ENCODE assay signal across 27 mouse cellular contexts in genomic region chr10:78288135-78288534, GRCm38 (mm10). TPM values are rescaled to one million over a fixed set of nuclear protein-coding genes. Genes with fewer than 3 reads are reported as not detected.
DNase-seq lines count a peak whose midpoint lies in the region; ATAC-seq and TF ChIP-seq lines count a peak whose summit lies in the region.
"Had no signal": no experiment of that assay in that cellular context is flagged by ENCODE, and none has a peak within 500 bp of the region (broad histone marks: within the 10 kb centered on the region; RNA-seq: fewer than 3 reads in every experiment).

No protein-coding gene starts in this region.

- no peaks in the 10 kb centered on the region for H3K27me3 ChIP-seq in kidney, embryonic 14.5 days (ENCODE audit: control insufficient read depth, insufficient read depth, low read length)
- no peaks in the 10 kb centered on the region for H3K27me3 ChIP-seq in liver, postnatal 0 days (ENCODE audit: insufficient read depth, low read length)
- H3K27me3 ChIP-seq in liver, embryonic 11.5 days (replicated peaks; ENCODE audit: control insufficient read depth, insufficient read depth, low read length), result no peaks in the 10 kb centered on the region
- H3K27me3 ChIP-seq in intestine, embryonic 16.5 days (replicated peaks; ENCODE audit: control insufficient read depth, insufficient read depth, low read length), result no peaks in the 10 kb centered on the region
- H3K27me3 ChIP-seq in forebrain, postnatal 0 days (ENCODE audit: insufficient read depth, low read length), result no peaks in the 10 kb centered on the region
- H3K27me3 ChIP-seq: hindbrain, embryonic 12.5 days; liver, embryonic 13.5 days; neural tube, embryonic 12.5 days had no signal

- WGBS in kidney, embryonic 14.5 days, result 87% methylated on average over 5 of the region's 5 CpGs
- 83% methylated on average over 5 of the region's 5 CpGs for WGBS in liver, postnatal 0 days (ENCODE audit: insufficient replicate concordance)
- WGBS in liver, embryonic 11.5 days, result 79% methylated on average over 5 of the region's 5 CpGs
- 77% methylated on average over 5 of the region's 5 CpGs for WGBS in intestine, embryonic 16.5 days
- 94% methylated on average over 5 of the region's 5 CpGs for WGBS in forebrain, postnatal 0 days

- H3K9me3 ChIP-seq in kidney, embryonic 14.5 days (ENCODE audit: control insufficient read depth, low read length), result no peaks in the 10 kb centered on the region
- no peaks in the 10 kb centered on the region for H3K9me3 ChIP-seq in liver, postnatal 0 days (ENCODE audit: low read length)
- no peaks in the 10 kb centered on the region for H3K9me3 ChIP-seq in liver, embryonic 11.5 days (ENCODE audit: control insufficient read depth, low read length)
- no peaks in the 10 kb centered on the region for H3K9me3 ChIP-seq in intestine, embryonic 16.5 days (ENCODE audit: control insufficient read depth, low read length)
- no peaks in the 10 kb centered on the region for H3K9me3 ChIP-seq in forebrain, postnatal 0 days (ENCODE audit: low read length)
- H3K9me3 ChIP-seq: hindbrain, embryonic 12.5 days; liver, embryonic 13.5 days; midbrain, embryonic 10.5 days; neural tube, embryonic 12.5 days had no signal

- H3K4me3 ChIP-seq in kidney, embryonic 14.5 days (ENCODE audit: low read length), result no peak overlapping the region
- H3K4me3 ChIP-seq in liver, postnatal 0 days (ENCODE audit: low read depth, low read length), result no peak overlapping the region
- H3K4me3 ChIP-seq in liver, embryonic 11.5 days (ENCODE audit: low read depth, low read length), result no peak overlapping the region
- no peak overlapping the region for H3K4me3 ChIP-seq in intestine, embryonic 16.5 days (ENCODE audit: low read length)
- no peak overlapping the region for H3K4me3 ChIP-seq in forebrain, postnatal 0 days (ENCODE audit: low read depth, low read length)
- H3K4me3 ChIP-seq: erythroblast, embryonic 14.5 days; hindbrain, embryonic 12.5 days; liver, embryonic 13.5 days; midbrain, embryonic 10.5 days; myocyte; neural tube, embryonic 12.5 days had no signal

- TF ChIP-seq EP300 in liver, postnatal 0 days (IDR thresholded peaks at IDR 0.05; ENCODE audit: low read depth), result no peak

- no peak overlapping the region for H3K27ac ChIP-seq in kidney, embryonic 14.5 days (ENCODE audit: low read depth, low read length)
- H3K27ac ChIP-seq in liver, postnatal 0 days (ENCODE audit: low read depth), result no peak overlapping the region
- H3K27ac ChIP-seq in liver, embryonic 11.5 days (ENCODE audit: low read depth, low read length), result no peak overlapping the region
- 0 out of 2 replicates have a peak overlapping the region, but pooled peaks have one; percentile 27 for H3K27ac ChIP-seq in intestine, embryonic 16.5 days (ENCODE audit: low read length)
- no peak overlapping the region for H3K27ac ChIP-seq in forebrain, postnatal 0 days (ENCODE audit: low read depth, low read length)
- H3K27ac ChIP-seq: hindbrain, embryonic 12.5 days; hindbrain, postnatal 0 days; liver, embryonic 13.5 days; macrophage; midbrain, embryonic 10.5 days; neural tube, embryonic 12.5 days had no signal

- H3K4me2 ChIP-seq in kidney, embryonic 14.5 days (replicated peaks; ENCODE audit: low read depth, low read length), result no peak overlapping the region
- H3K4me2 ChIP-seq in liver, postnatal 0 days (ENCODE audit: low read depth, low read length), result no peak overlapping the region
- H3K4me2 ChIP-seq in liver, embryonic 11.5 days, result no peak overlapping the region
- no peak overlapping the region for H3K4me2 ChIP-seq in intestine, embryonic 16.5 days (ENCODE audit: low read depth, low read length)
- H3K4me2 ChIP-seq in forebrain, postnatal 0 days (ENCODE audit: low read depth), result no peak overlapping the region
- H3K4me2 ChIP-seq: heart, embryonic 11.5 days; hindbrain, embryonic 12.5 days; liver, embryonic 13.5 days; neural tube, embryonic 12.5 days had no signal

- DNase-seq in kidney, adult 18-20 months, result no peak
- DNase-seq in liver, postnatal 0 days, result no peak
- DNase-seq in liver, embryonic 11.5 days (ENCODE audit: low spot score), result no peak
- DNase-seq in heart, adult 9 months (ENCODE audit: low spot score in 2 of 2), result no peak
- no peak for DNase-seq in forebrain, postnatal 0 days
- DNase-seq: adrenal gland, postnatal 25 days; gastrocnemius, postnatal 25 days; heart, adult 11 months; heart, postnatal 36 days; liver, embryonic 13.5 days; lung, adult 2 months; lung, postnatal 10 days; right cerebral cortex, adult 18-20 months; spleen, adult 18-20 months; thymus, postnatal 4 days had no signal

- peaks cover 6% of the 10 kb centered on the region for H3K4me1 ChIP-seq in kidney, embryonic 14.5 days (ENCODE audit: control insufficient read depth, insufficient read depth, low read length)
- H3K4me1 ChIP-seq in liver, postnatal 0 days (ENCODE audit: insufficient read depth), result 0 out of 2 replicates have a peak, but pooled peaks cover 2% of the 10 kb centered on the region
- H3K4me1 ChIP-seq in liver, embryonic 11.5 days (replicated peaks; ENCODE audit: control insufficient read depth, insufficient read depth, low read length), result no peaks in the 10 kb centered on the region
- H3K4me1 ChIP-seq in intestine, embryonic 16.5 days (ENCODE audit: control insufficient read depth, insufficient read depth, low read length), result peaks cover 9% of the 10 kb centered on the region; the same call in 1 of the 2 replicates
- no peaks in the 10 kb centered on the region for H3K4me1 ChIP-seq in forebrain, postnatal 0 days (ENCODE audit: insufficient read depth)
- H3K4me1 ChIP-seq: hindbrain, embryonic 12.5 days; midbrain, embryonic 10.5 days; neural tube, embryonic 12.5 days had no signal

- peaks cover 43% of the 10 kb centered on the region for H3K36me3 ChIP-seq in kidney, embryonic 14.5 days (ENCODE audit: control insufficient read depth, insufficient read depth, low read length)
- H3K36me3 ChIP-seq in liver, postnatal 0 days (replicated peaks; ENCODE audit: insufficient read depth, low read length), result peaks cover 26% of the 10 kb centered on the region
- peaks cover 4% of the 10 kb centered on the region; the same call in 1 of the 2 replicates for H3K36me3 ChIP-seq in liver, embryonic 11.5 days (ENCODE audit: control insufficient read depth, insufficient read depth, low read length)
- peaks cover 13% of the 10 kb centered on the region for H3K36me3 ChIP-seq in intestine, embryonic 16.5 days (ENCODE audit: control insufficient read depth, insufficient read depth, low read length)
- peaks cover 40% of the 10 kb centered on the region for H3K36me3 ChIP-seq in forebrain, postnatal 0 days (ENCODE audit: insufficient read depth)

- no peak for TF ChIP-seq CTCF in liver, postnatal 0 days (IDR thresholded peaks at IDR 0.05; ENCODE audit: low read depth)
- TF ChIP-seq CTCF in forebrain, postnatal 0 days (IDR thresholded peaks at IDR 0.05; ENCODE audit: low read depth), result no peak

- no peak overlapping the region for H3K9ac ChIP-seq in kidney, embryonic 14.5 days (ENCODE audit: low read depth, low read length)
- no peak overlapping the region for H3K9ac ChIP-seq in liver, postnatal 0 days (replicated peaks)
- no peak overlapping the region for H3K9ac ChIP-seq in liver, embryonic 11.5 days (ENCODE audit: low read depth, low read length)
- no peak overlapping the region for H3K9ac ChIP-seq in intestine, embryonic 16.5 days (ENCODE audit: low read depth, low read length)
- H3K9ac ChIP-seq in forebrain, postnatal 0 days, result no peak overlapping the region
- H3K9ac ChIP-seq: hindbrain, embryonic 12.5 days; liver, embryonic 13.5 days; neural tube, embryonic 12.5 days had no signal

- peak; percentile 36; the same call in 1 of the 2 replicates for ATAC-seq in kidney, embryonic 14.5 days (ENCODE audit: low FRiP score, low TSS enrichment)
- ATAC-seq in liver, postnatal 0 days, result 0 out of 2 replicates have a peak, but pooled peaks have one; percentile 2
- ATAC-seq in liver, embryonic 11.5 days (replicated peaks; ENCODE audit: low FRiP score), result no peak
- ATAC-seq in intestine, embryonic 16.5 days, result peak; percentile 61
- no peak for ATAC-seq in forebrain, postnatal 0 days
- ATAC-seq: CD4-positive, CD25-positive, alpha-beta regulatory T cell, adult 4 months; forebrain, embryonic 16.5 days had no signal

RNA-seq across cellular contexts. Expression of gene Trappc10, which starts 43.7 kb away (rescaled TPM):
- polyA plus RNA-seq in kidney, embryonic 14.5 days (2014; fragmentation: Nextera tagmentation; extraction: Ambion mirVana), result 16.3 and 22.2 TPM in 2 replicates
- polyA plus RNA-seq in liver, postnatal 0 days (2015; fragmentation: Nextera tagmentation; extraction: Ambion mirVana), result 13.9 and 14.7 TPM in 2 replicates
- 13.3 and 14.3 TPM in 2 replicates for polyA plus RNA-seq in liver, embryonic 11.5 days (2014; fragmentation: Nextera tagmentation; extraction: Ambion mirVana)
- polyA plus RNA-seq in intestine, embryonic 16.5 days (2015; fragmentation: Nextera tagmentation; extraction: Ambion mirVana), result 3.3 and 4.9 TPM in 2 replicates
- total RNA-seq in forebrain, postnatal 0 days (2014; rRNA removed), result 92.0 and 95.2 TPM in 2 replicates
- polyA plus RNA-seq in forebrain, postnatal 0 days (2015; fragmentation: Nextera tagmentation; extraction: Ambion mirVana), result 28.9 and 31.6 TPM in 2 replicates

Comparison
In these comparisons a context has a peak if more than half of its experiments do, and no peak if none do; other contexts are left out.
1. ATAC-seq: peak in kidney, embryonic 14.5 days (single experiment), liver, postnatal 0 days (single experiment) and intestine, embryonic 16.5 days (single experiment); none in liver, embryonic 11.5 days (single experiment) and forebrain, postnatal 0 days (single experiment).